Mouse (Mus musculus) small intestine, adult 2 months (tissue): ENCODE data around the gene Mrps9.

Source experiments
- CTCF ChIP-seq: fragments of 200-500 bp; IDR thresholded peaks from 2 replicates; pipeline ENCODE4 v1.5.1; 2012; ENCODE audit warnings: low read depth, mild to moderate bottlenecking, control low read depth, inconsistent platforms, low read length, moderate library complexity, mixed read lengths; ENCODE audit not compliant: insufficient replicate concordance, insufficient read length; ENCODE audit errors: extremely low read depth
- POLR2A ChIP-seq: fragments of 200-500 bp; IDR thresholded peaks from 2 replicates; pipeline ENCODE4 v1.6.1; 2012; ENCODE audit warnings: low read depth, mild to moderate bottlenecking, control low read depth, inconsistent platforms, low read length, moderate library complexity

- TF ChIP-seq POLR2A (no peak), CTCF (no peak)
Measured at GRCm38 (mm10) chr1:42894695-42895094, 43.7 kb downstream of the Mrps9 start.
